Mouse (Mus musculus): Measurements from ENCODE around the gene Pfkfb4. TPM values are rescaled to one million over a fixed set of nuclear protein-coding genes. Genes with fewer than 3 reads are reported as not detected.

Pfkfb4 gene
- polyA plus RNA-seq, 1 experiment from 2014 or later = 7.4 TPM

GRCm38 (mm10) chr9:109003201-109003600 lies 11.6 kb downstream of the Pfkfb4 start:
- H3K4me3 ChIP-seq (ENCODE audit: low read depth, low read length) = no peak overlapping the region
- no peaks in the 10 kb centered on the region for H3K4me1 ChIP-seq (ENCODE audit: control insufficient read depth, insufficient read depth, low read length)
- no peak overlapping the region for H3K27ac ChIP-seq (replicated peaks; ENCODE audit: low read depth, low read length)
- H3K27me3 ChIP-seq (replicated peaks; ENCODE audit: control insufficient read depth, insufficient read depth, low read length) = no peaks in the 10 kb centered on the region
- no peaks in the 10 kb centered on the region for H3K9me3 ChIP-seq (ENCODE audit: control insufficient read depth, low read length)
- H3K4me2 ChIP-seq (ENCODE audit: low read depth, low read length) = no peak overlapping the region
- no peak for DNase-seq (ENCODE audit: low spot score)
- WGBS = 56% methylated on average over 2 of the region's 2 CpGs
- no peak overlapping the region for H3K9ac ChIP-seq (ENCODE audit: low read depth, low read length)
- 0 out of 2 replicates have a peak, but pooled peaks cover 8% of the 10 kb centered on the region for H3K36me3 ChIP-seq (ENCODE audit: control insufficient read depth, insufficient read depth, low read length)
- no peak for ATAC-seq (ENCODE audit: low read depth)

DNA sequence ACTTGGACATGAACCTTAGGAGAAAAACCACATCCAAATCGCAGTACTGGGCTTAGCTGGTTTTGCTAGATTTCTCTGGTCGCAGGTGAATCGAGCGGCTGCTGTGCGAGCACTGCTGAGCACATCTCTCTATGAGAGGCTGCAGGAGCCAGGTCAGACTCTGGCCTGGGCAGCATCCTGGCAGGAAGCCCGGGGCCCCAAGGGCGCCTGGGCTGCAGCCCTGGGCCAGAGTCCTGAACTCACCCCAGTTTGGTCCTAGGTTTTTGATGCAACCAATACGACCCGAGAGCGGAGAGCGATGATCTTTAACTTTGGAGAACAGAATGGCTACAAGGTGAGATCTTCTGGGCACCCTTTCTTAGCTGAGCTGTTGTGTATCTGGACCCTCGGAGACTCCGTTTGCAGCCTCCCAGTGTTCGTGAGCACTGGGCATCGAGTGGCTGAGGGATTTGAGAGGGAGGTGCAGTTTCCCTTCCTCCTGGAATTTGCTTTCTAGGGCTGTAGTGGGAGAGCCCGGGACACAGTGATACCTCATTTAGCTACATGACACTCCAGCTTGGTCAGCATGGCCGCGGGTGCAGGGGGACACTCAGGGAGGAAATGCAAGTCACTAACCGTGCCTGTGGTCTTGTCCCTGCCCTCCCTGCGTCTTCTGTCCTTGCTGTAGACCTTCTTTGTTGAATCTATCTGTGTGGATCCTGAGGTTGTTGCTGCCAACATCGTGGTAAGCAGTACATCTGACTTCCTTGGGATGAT lies 15.6 kb downstream of the Pfkfb4 start:
- Histone ChIP-seq H3K4me3 (ENCODE audit: low read depth, low read length) (no peak overlapping the region), H3K27me3 (replicated peaks; ENCODE audit: control insufficient read depth, insufficient read depth, low read length) (no peaks in the 10 kb centered on the region), H3K9me3 (ENCODE audit: control insufficient read depth, low read length) (no peaks in the 10 kb centered on the region), H3K36me3 (ENCODE audit: control insufficient read depth, insufficient read depth, low read length) (0 out of 2 replicates have a peak, but pooled peaks cover 29% of the 10 kb centered on the region), H3K4me1 (ENCODE audit: control insufficient read depth, insufficient read depth, low read length) (no peaks in the 10 kb centered on the region; the same call in 1 of the 2 replicates), H3K4me2 (ENCODE audit: low read depth, low read length) (no peak overlapping the region), H3K9ac (ENCODE audit: low read depth, low read length) (no peak overlapping the region), H3K27ac (replicated peaks; ENCODE audit: low read depth, low read length) (no peak overlapping the region)
- DNase-seq (ENCODE audit: low spot score) = no peak
- WGBS = 82% methylated on average over 21 of the region's 21 CpGs
- ATAC-seq (ENCODE audit: low read depth) = no peak

- H3K27ac ChIP-seq (replicated peaks; ENCODE audit: low read depth, low read length) = no peak overlapping the region
- H3K4me2 ChIP-seq (ENCODE audit: low read depth, low read length) = no peak overlapping the region
- no peak overlapping the region for H3K9ac ChIP-seq (ENCODE audit: low read depth, low read length)
- no peak for ATAC-seq (ENCODE audit: low read depth)
- DNase-seq (ENCODE audit: low spot score) = no peak
- H3K36me3 ChIP-seq (ENCODE audit: control insufficient read depth, insufficient read depth, low read length) = 0 out of 2 replicates have a peak, but pooled peaks cover 37% of the 10 kb centered on the region
- no peak overlapping the region for H3K4me3 ChIP-seq (ENCODE audit: low read depth, low read length)
- H3K9me3 ChIP-seq (ENCODE audit: control insufficient read depth, low read length) = no peaks in the 10 kb centered on the region
- no peaks in the 10 kb centered on the region; the same call in 1 of the 2 replicates for H3K4me1 ChIP-seq (ENCODE audit: control insufficient read depth, insufficient read depth, low read length)
- H3K27me3 ChIP-seq (replicated peaks; ENCODE audit: control insufficient read depth, insufficient read depth, low read length) = no peaks in the 10 kb centered on the region
- 77% methylated on average over 9 of the region's 9 CpGs for WGBS
Observed at GRCm38 (mm10) chr9:109008081-109008480, 16.5 kb downstream of the Pfkfb4 start.

GRCm38 (mm10) chr9:109008994-109009635 lies 17.5 kb downstream of the Pfkfb4 start:
- 56% methylated on average over 10 of the region's 10 CpGs for WGBS
- no peaks in the 10 kb centered on the region for H3K27me3 ChIP-seq (replicated peaks; ENCODE audit: control insufficient read depth, insufficient read depth, low read length)
- H3K4me2 ChIP-seq (ENCODE audit: low read depth, low read length) = no peak overlapping the region
- H3K4me1 ChIP-seq (ENCODE audit: control insufficient read depth, insufficient read depth, low read length) = no peaks in the 10 kb centered on the region; the same call in 1 of the 2 replicates
- H3K4me3 ChIP-seq (ENCODE audit: low read depth, low read length) = no peak overlapping the region
- no peaks in the 10 kb centered on the region for H3K9me3 ChIP-seq (ENCODE audit: control insufficient read depth, low read length)
- no peak overlapping the region for H3K9ac ChIP-seq (ENCODE audit: low read depth, low read length)
- H3K36me3 ChIP-seq (ENCODE audit: control insufficient read depth, insufficient read depth, low read length) = 0 out of 2 replicates have a peak, but pooled peaks cover 37% of the 10 kb centered on the region
- peak; percentile 30 for DNase-seq (ENCODE audit: low spot score)
- H3K27ac ChIP-seq (replicated peaks; ENCODE audit: low read depth, low read length) = no peak overlapping the region
- no peak for ATAC-seq (ENCODE audit: low read depth)

DNA sequence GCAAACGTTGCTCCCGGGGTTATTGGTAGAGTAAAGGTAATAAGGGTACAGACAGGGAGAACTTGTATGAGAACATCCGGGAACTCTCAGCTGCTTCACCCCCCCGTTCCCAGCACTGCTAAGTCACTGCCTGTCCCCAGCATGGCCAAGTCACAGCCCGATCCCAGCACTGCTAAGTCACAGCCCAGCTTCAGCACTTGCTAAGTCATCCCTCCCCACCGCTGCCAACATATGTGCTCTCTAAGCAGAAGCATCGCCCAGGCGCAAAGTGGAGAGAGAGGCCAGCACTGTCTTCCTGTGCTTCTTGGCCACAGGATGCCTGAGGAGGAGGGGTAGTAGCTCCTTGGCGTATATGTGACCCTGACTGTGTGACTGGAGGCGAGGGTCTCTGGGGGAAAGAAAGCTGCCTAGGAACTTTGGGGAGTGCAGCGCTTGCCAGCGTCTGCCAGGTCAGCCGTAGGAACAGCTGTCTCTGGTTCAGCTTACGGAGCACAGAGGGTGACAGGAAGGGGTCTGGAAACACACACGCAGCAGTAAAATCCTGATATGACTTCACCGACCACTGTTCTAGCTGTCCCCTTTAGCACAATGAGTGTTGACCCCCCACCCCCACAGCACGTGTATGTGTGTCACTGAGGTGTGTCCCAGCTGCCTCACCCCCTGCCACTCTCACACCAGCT lies 18.2 kb downstream of the Pfkfb4 start:
- Histone ChIP-seq H3K4me1 (ENCODE audit: control insufficient read depth, insufficient read depth, low read length) (no peaks in the 10 kb centered on the region; the same call in 1 of the 2 replicates), H3K27me3 (replicated peaks; ENCODE audit: control insufficient read depth, insufficient read depth, low read length) (no peaks in the 10 kb centered on the region), H3K27ac (replicated peaks; ENCODE audit: low read depth, low read length) (0 out of 2 replicates have a peak overlapping the region, but pooled peaks have one; percentile 28), H3K4me2 (ENCODE audit: low read depth, low read length) (no peak overlapping the region), H3K9ac (ENCODE audit: low read depth, low read length) (no peak overlapping the region; the same call in 1 of the 2 replicates), H3K36me3 (ENCODE audit: control insufficient read depth, insufficient read depth, low read length) (0 out of 2 replicates have a peak, but pooled peaks cover 37% of the 10 kb centered on the region), H3K4me3 (ENCODE audit: low read depth, low read length) (no peak overlapping the region), H3K9me3 (ENCODE audit: control insufficient read depth, low read length) (no peaks in the 10 kb centered on the region)
- ATAC-seq (ENCODE audit: low read depth) (peak; percentile 41; the same call in 1 of the 2 replicates), DNase-seq (ENCODE audit: low spot score) (peak; percentile 23)
- 39% methylated on average over 17 of the region's 17 CpGs for WGBS

DNA sequence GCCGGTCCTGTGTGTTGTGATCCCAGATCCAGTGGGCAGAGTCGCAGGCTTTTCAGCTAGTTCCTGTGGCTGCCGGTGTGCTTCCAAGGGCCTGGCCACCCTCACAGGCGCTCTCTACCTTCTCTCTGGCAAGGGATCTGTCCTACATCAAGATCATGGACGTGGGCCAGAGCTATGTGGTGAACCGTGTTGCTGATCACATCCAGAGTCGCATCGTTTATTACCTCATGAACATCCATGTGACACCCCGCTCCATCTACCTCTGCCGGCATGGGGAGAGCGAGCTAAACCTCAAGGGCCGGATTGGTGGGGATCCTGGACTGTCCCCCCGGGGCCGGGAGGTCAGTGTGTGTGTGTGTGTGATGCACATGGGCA lies 18.7 kb downstream of the Pfkfb4 start:
- H3K27ac ChIP-seq (replicated peaks; ENCODE audit: low read depth, low read length) = no peak overlapping the region
- H3K4me3 ChIP-seq (ENCODE audit: low read depth, low read length) = no peak overlapping the region
- no peak overlapping the region; the same call in 1 of the 2 replicates for H3K9ac ChIP-seq (ENCODE audit: low read depth, low read length)
- H3K4me1 ChIP-seq (ENCODE audit: control insufficient read depth, insufficient read depth, low read length) = no peaks in the 10 kb centered on the region; the same call in 1 of the 2 replicates
- H3K4me2 ChIP-seq (ENCODE audit: low read depth, low read length) = no peak overlapping the region
- WGBS = 82% methylated on average over 14 of the region's 14 CpGs
- H3K9me3 ChIP-seq (ENCODE audit: control insufficient read depth, low read length) = no peaks in the 10 kb centered on the region
- ATAC-seq (ENCODE audit: low read depth) (no peak), DNase-seq (ENCODE audit: low spot score) (no peak)
- 0 out of 2 replicates have a peak, but pooled peaks cover 36% of the 10 kb centered on the region for H3K36me3 ChIP-seq (ENCODE audit: control insufficient read depth, insufficient read depth, low read length)
- H3K27me3 ChIP-seq (replicated peaks; ENCODE audit: control insufficient read depth, insufficient read depth, low read length) = no peaks in the 10 kb centered on the region

DNA sequence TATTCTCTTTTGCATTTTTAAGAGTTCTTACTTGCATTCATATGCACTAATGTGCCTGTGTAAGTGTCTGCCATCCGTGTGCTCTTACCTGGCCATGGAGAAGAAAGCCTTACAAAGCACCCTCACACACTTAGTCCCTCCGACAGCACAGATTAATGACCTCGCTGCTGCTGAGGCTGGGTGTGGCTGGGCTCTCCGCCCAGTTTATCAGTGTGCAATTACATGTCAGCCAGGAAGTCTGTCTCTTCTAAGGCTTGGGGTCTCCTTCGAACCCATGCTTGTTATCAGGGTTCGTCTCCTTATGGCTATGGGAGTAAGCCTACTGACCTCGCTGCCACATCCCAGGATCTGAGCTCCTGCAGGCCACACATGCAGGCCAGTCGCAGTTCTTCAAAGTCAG lies 23.8 kb downstream of the Pfkfb4 start:
- no peak for ATAC-seq (ENCODE audit: low read depth)
- no peaks in the 10 kb centered on the region for H3K27me3 ChIP-seq (replicated peaks; ENCODE audit: control insufficient read depth, insufficient read depth, low read length)
- 69% methylated on average over 8 of the region's 8 CpGs for WGBS
- no peak overlapping the region for H3K4me3 ChIP-seq (ENCODE audit: low read depth, low read length)
- H3K27ac ChIP-seq (replicated peaks; ENCODE audit: low read depth, low read length) = no peak overlapping the region
- no peak for DNase-seq (ENCODE audit: low spot score)
- H3K9ac ChIP-seq (ENCODE audit: low read depth, low read length) = peak overlapping the region; percentile 4; the same call in 1 of the 2 replicates
- no peaks in the 10 kb centered on the region for H3K9me3 ChIP-seq (ENCODE audit: control insufficient read depth, low read length)
- H3K4me2 ChIP-seq (ENCODE audit: low read depth, low read length) = no peak overlapping the region
- H3K4me1 ChIP-seq (ENCODE audit: control insufficient read depth, insufficient read depth, low read length) = no peaks in the 10 kb centered on the region
- H3K36me3 ChIP-seq (ENCODE audit: control insufficient read depth, insufficient read depth, low read length) = 0 out of 2 replicates have a peak, but pooled peaks cover 26% of the 10 kb centered on the region

- Histone ChIP-seq H3K4me2 (ENCODE audit: low read depth, low read length) (no peak overlapping the region), H3K4me1 (ENCODE audit: control insufficient read depth, insufficient read depth, low read length) (no peaks in the 10 kb centered on the region), H3K9me3 (ENCODE audit: control insufficient read depth, low read length) (no peaks in the 10 kb centered on the region), H3K27me3 (replicated peaks; ENCODE audit: control insufficient read depth, insufficient read depth, low read length) (no peaks in the 10 kb centered on the region), H3K27ac (replicated peaks; ENCODE audit: low read depth, low read length) (no peak overlapping the region), H3K4me3 (ENCODE audit: low read depth, low read length) (no peak overlapping the region), H3K36me3 (ENCODE audit: control insufficient read depth, insufficient read depth, low read length) (0 out of 2 replicates have a peak, but pooled peaks cover 10% of the 10 kb centered on the region), H3K9ac (ENCODE audit: low read depth, low read length) (no peak overlapping the region)
- DNase-seq (ENCODE audit: low spot score) (no peak), ATAC-seq (ENCODE audit: low read depth) (no peak)
- 63% methylated on average over 11 of the region's 11 CpGs for WGBS
Observed at GRCm38 (mm10) chr9:109016973-109017604, 25.5 kb downstream of the Pfkfb4 start.
